Mouse (Mus musculus) spleen, embryonic (tissue): ENCODE measurements around the gene Nceh1.

Experiments used
- CTCF ChIA-PET: fragments of 350-600 bp; sonication (Branson Sonifier 250); formaldehyde crosslinking; loops from one replicate; lab custom pipeline; 2022; lab: Charles Lee

The Nceh1 gene

GRCm38 (mm10) chr3:27189320-27190261 lies 6.8 kb downstream of the Nceh1 start:
- CTCF ChIA-PET, result no interaction called here

GRCm38 (mm10) chr3:27190865-27191264 lies 8.1 kb downstream of the Nceh1 start:
- CTCF ChIA-PET, result no interaction called here

- CTCF ChIA-PET, result no interaction called here
Measured at GRCm38 (mm10) chr3:27191856-27192255, 9.1 kb downstream of the Nceh1 start.

GRCm38 (mm10) chr3:27193844-27194317 lies 11.1 kb downstream of the Nceh1 start:
- CTCF ChIA-PET, result interaction anchor here (0.8 kb wide), 1 partner anchor 11 kb away, joined by 3 read pairs; the partner anchor contains the start of gene Nceh1

- CTCF ChIA-PET, result no interaction called here
Measured at GRCm38 (mm10) chr3:27195153-27195552, 12.4 kb downstream of the Nceh1 start.

- CTCF ChIA-PET, result no interaction called here
Measured at GRCm38 (mm10) chr3:27195573-27196227, 12.9 kb downstream of the Nceh1 start.

GRCm38 (mm10) chr3:27196529-27196928 lies 13.8 kb downstream of the Nceh1 start:
- CTCF ChIA-PET, result no interaction called here

- CTCF ChIA-PET, result no interaction called here
Measured at GRCm38 (mm10) chr3:27197816-27198215, 15.1 kb downstream of the Nceh1 start.

- CTCF ChIA-PET, result no interaction called here
Measured at GRCm38 (mm10) chr3:27199120-27199519, 16.4 kb downstream of the Nceh1 start.

- CTCF ChIA-PET, result no interaction called here
Measured at GRCm38 (mm10) chr3:27201728-27202411, 19.1 kb downstream of the Nceh1 start.

GRCm38 (mm10) chr3:27205068-27205467 lies 22.3 kb downstream of the Nceh1 start:
- CTCF ChIA-PET, result no interaction called here

- CTCF ChIA-PET, result no interaction called here
Measured at GRCm38 (mm10) chr3:27205514-27206220, 22.9 kb downstream of the Nceh1 start.

- CTCF ChIA-PET, result no interaction called here
Measured at GRCm38 (mm10) chr3:27206221-27206560, 23.4 kb downstream of the Nceh1 start.

- CTCF ChIA-PET, result no interaction called here
Measured at GRCm38 (mm10) chr3:27206577-27206976, 23.8 kb downstream of the Nceh1 start.

- CTCF ChIA-PET, result no interaction called here
Measured at GRCm38 (mm10) chr3:27209707-27210106, 26.9 kb downstream of the Nceh1 start.

GRCm38 (mm10) chr3:27210271-27210670 lies 27.5 kb downstream of the Nceh1 start:
- CTCF ChIA-PET, result no interaction called here

GRCm38 (mm10) chr3:27214016-27214816 lies 31.5 kb downstream of the Nceh1 start:
- CTCF ChIA-PET, result no interaction called here

GRCm38 (mm10) chr3:27217331-27217730 lies 34.6 kb downstream of the Nceh1 start:
- CTCF ChIA-PET, result no interaction called here

GRCm38 (mm10) chr3:27218604-27219003 lies 35.8 kb downstream of the Nceh1 start:
- CTCF ChIA-PET, result no interaction called here

- CTCF ChIA-PET, result no interaction called here
Measured at GRCm38 (mm10) chr3:27222052-27222451, 39.3 kb downstream of the Nceh1 start.

GRCm38 (mm10) chr3:27222488-27222887 lies 39.7 kb downstream of the Nceh1 start:
- CTCF ChIA-PET, result no interaction called here
